Mouse (Mus musculus): ENCODE results near the gene 1700019A02Rik.

1700019A02Rik gene

GRCm38 (mm10) chr1:53187536-53187935 is at the start of gene 1700019A02Rik:
1700019A02Rik (minus strand) TSS chr1:53187636.
- DNase-seq (ENCODE audit: low read depth, low spot score): no peak

- no peak for DNase-seq (ENCODE audit: low read depth, low spot score)
Measured at GRCm38 (mm10) chr1:53226063-53226462, 38.6 kb upstream of the 1700019A02Rik start.

- no peak for DNase-seq (ENCODE audit: low read depth, low spot score)
Measured at GRCm38 (mm10) chr1:53225616-53226015, 38.2 kb upstream of the 1700019A02Rik start.

GRCm38 (mm10) chr1:53224775-53225174 is 37.3 kb upstream of the 1700019A02Rik start:
- DNase-seq (ENCODE audit: low read depth, low spot score): no peak

GRCm38 (mm10) chr1:53210136-53210535 is 22.7 kb upstream of the 1700019A02Rik start:
- no peak for DNase-seq (ENCODE audit: low read depth, low spot score)

- DNase-seq (ENCODE audit: low read depth, low spot score): no peak
Measured at GRCm38 (mm10) chr1:53203902-53204301, 16.5 kb upstream of the 1700019A02Rik start.

GRCm38 (mm10) chr1:53201630-53202199 is 14.3 kb upstream of the 1700019A02Rik start:
- no peak for DNase-seq (ENCODE audit: low read depth, low spot score)

GRCm38 (mm10) chr1:53194536-53194935 is 7.1 kb upstream of the 1700019A02Rik start:
- DNase-seq (ENCODE audit: low read depth, low spot score): no peak

- DNase-seq (ENCODE audit: low read depth, low spot score): no peak
Measured at GRCm38 (mm10) chr1:53191234-53191633, 3.8 kb upstream of the 1700019A02Rik start.

- DNase-seq (ENCODE audit: low read depth, low spot score): no peak
Measured at GRCm38 (mm10) chr1:53189620-53190019, 2.2 kb upstream of the 1700019A02Rik start.

- no peak for DNase-seq (ENCODE audit: low read depth, low spot score)
Measured at GRCm38 (mm10) chr1:53186301-53186700, 1.1 kb downstream of the 1700019A02Rik start.

GRCm38 (mm10) chr1:53157715-53158114 is 29.7 kb downstream of the 1700019A02Rik start:
- DNase-seq (ENCODE audit: low read depth, low spot score): no peak

GRCm38 (mm10) chr1:53123066-53123465 is 64.4 kb downstream of the 1700019A02Rik start:
- no peak for DNase-seq (ENCODE audit: low read depth, low spot score)

GRCm38 (mm10) chr1:53110561-53110960 is 76.9 kb downstream of the 1700019A02Rik start:
- no peak for DNase-seq (ENCODE audit: low read depth, low spot score)

Measured in c-Kit-negative CD71-positive TER-119-positive erythroid progenitor cells, embryonic 14.5 days (primary cell).